Mouse (Mus musculus) ovary, postnatal 36 days (tissue): ENCODE measurements around the gene Gtf2h4.

Source experiments
- DNase-seq: peaks from one replicate; pipeline ENCODE4 v3.0.0; 2022; ENCODE audit warnings: low spot score, mixed read lengths

Gtf2h4 gene

GRCm38 (mm10) chr17:35673416-35674035 is at the start of gene Gtf2h4:
Gene Gtf2h4, minus strand, starts transcription at chr17:35673739.
- peak; percentile 70 for DNase-seq

GRCm38 (mm10) chr17:35721676-35722075 is 48.1 kb upstream of the Gtf2h4 start:
- no peak for DNase-seq

DNA sequence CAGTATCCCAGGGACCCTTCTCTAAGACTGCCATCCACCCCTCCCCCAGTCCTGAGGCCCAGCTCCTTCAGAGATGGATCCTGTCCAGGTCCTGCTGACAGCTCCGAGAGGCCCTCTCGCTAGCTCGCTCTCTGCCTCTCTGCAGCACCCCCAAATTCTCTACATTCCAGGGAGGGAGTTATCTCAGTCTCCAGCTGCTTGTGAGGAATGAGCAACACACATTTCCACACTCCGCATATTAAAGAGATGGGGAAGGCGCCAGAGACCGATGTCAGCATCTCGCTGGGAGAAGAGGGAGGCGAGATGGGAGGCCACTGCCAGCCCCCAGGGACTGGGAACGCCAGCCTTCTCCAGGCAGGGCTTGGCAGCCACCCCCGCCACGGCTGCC is 46.8 kb upstream of the Gtf2h4 start:
- peak; percentile 46 for DNase-seq

- no peak for DNase-seq
Measured at GRCm38 (mm10) chr17:35719616-35720339, 46.2 kb upstream of the Gtf2h4 start.

- no peak for DNase-seq
Measured at GRCm38 (mm10) chr17:35717080-35717479, 43.5 kb upstream of the Gtf2h4 start.

- no peak for DNase-seq
Measured at GRCm38 (mm10) chr17:35716114-35716513, 42.6 kb upstream of the Gtf2h4 start.

DNA sequence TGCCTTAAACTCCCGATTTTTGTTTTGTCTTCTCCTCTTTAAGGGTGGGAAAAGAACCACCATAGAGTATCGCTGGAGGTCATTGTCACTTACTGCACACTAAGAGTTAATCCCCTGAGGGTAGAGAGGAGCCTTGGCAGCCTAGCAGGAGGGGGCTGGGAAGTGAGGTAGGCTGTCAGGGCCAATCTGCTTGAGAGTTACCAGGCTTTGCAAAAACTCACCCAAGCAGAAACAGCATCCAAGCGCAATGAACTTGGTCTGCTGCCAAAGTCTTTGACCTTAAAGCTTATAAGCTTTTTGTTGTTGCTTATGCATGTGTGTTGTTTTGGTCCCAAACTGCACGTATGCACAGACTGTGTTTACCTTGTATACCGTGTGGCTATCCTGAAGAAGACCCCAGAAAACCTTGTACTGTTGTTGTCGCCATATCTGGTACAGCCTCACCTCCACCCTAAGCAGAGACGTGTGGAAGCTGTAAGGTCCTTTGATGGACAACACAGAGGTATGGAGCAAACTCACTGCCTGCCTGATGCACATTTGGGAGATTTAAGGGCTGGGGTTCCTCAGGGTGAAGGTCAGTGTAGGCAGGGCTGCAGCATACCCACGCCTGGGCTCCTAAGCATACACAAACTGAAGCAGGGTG is 37.3 kb upstream of the Gtf2h4 start:
- peak; percentile 43 for DNase-seq

DNA sequence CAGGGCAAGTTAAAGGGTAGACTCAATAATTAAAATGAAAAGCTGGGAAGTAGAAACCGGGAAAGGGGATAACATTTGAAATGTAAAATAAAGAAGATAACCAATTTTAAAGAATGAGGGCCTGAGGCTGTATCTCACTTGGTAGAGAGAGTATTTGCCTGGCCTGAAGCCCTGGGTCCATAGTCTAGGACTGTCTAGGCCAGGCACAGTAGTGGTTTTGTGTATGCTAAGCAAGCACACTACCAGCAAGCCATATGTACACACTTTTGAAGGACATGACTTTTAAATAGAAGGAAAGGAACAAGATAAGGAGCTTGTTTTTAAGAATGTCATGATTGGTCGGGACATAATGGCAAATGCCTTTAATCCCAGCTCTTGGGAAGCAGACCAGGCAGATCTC is 35.1 kb upstream of the Gtf2h4 start:
- no peak for DNase-seq

GRCm38 (mm10) chr17:35707929-35708328 is 34.4 kb upstream of the Gtf2h4 start:
- no peak for DNase-seq

DNA sequence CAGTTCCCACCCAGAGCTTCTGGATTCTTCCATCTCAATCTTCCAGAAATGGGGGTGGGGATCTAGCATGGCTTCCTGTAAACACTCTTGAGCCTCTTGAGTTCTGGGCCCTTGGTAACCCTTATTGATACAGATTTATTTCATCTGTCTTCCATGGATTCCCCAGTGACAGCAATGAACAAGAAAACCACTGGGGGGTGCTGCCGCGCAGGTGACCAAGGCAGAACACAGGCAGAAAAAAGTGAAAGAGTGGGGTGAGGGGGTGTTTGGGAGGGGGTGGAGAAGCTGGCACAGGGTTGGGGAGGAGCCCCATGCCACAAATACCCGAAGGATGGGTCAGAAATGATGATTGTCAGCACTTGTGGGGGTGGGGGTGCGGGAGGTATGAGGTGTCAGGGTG is 32.3 kb upstream of the Gtf2h4 start:
- peak; percentile 59 for DNase-seq

DNA sequence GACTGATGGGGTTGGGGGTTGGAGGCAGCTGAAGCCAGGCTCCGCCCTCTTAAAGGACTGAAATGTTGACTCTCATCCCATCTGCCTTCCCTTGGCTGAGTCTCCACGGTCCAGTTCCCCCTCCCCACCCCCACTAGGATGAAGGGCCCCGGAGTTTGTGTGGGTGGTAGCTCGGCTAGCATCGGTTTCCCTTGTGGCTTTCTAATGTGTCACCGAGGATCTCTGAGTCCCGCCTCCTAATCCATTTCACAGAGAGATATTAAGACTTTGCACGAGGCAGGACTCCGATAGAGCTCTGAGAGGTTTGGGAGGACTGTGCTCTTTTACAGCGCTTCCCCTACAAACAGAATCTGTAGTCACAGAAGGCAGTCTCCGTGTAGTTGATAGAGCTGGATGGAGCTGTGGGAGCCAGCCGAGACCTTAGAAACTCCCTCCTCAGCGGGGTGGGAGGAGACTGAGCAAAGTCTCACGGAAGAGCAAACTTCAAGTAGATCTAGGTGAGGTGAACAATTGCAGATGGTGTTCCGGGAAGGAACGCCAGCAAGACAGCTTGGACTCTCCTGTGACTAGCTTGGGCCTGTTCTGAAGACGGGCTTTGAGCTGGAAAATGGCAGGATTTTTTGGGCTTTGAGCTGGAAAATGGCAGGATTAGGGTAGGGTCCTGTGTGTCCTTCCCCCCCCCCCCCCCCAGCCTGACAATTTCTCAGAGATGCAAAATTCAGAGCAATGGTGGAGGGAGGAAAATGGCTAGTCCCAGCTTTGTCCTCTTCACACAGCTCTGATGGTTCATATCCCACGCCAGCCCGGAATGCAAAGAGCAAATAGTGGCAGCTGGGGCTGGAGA is 31.3 kb upstream of the Gtf2h4 start, which contains the start of gene Ddr1:
Ddr1 (minus strand) TSS at position 1 of the 844 bp plus-strand sequence.
- DNase-seq = peak; percentile 40

- peak; percentile 49 for DNase-seq
Measured at GRCm38 (mm10) chr17:35703751-35704271, 30.3 kb upstream of the Gtf2h4 start.

- no peak for DNase-seq
Measured at GRCm38 (mm10) chr17:35703065-35703464, 29.5 kb upstream of the Gtf2h4 start.

- no peak for DNase-seq
Measured at GRCm38 (mm10) chr17:35702605-35703004, 29.1 kb upstream of the Gtf2h4 start.

GRCm38 (mm10) chr17:35701978-35702461 is 28.5 kb upstream of the Gtf2h4 start:
- DNase-seq = peak; percentile 58

GRCm38 (mm10) chr17:35701203-35701977 is 27.9 kb upstream of the Gtf2h4 start:
- DNase-seq = peak; percentile 45

DNA sequence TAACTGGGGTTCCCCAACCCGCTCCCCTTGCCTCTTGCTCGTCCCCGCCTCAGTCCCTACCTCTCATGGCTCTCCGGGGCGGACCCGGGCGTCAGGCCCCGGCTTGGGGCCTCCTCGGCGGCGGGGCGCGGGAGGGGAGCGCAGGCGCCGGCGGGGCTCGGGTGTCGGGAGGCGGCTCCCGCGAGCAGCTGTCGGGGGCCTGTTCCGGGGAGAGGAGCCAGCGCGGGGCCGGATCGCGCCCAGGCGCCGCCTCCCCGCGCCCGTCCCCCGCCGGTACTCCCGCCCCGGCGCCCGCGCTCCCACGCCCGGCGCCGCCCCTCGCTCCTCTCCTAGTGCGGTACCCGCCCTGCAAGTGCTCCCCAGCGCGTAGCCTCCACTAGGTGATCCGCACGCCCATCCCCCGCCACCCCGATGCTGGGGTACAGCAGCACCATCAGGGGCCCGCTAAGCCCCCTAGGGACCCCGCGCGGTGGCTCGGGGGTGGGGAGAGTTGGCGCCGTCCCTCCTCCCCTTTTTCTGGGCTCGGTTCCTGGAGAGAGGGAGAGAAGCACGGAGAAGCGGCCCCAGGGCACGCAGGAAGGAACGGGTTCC is 26.9 kb upstream of the Gtf2h4 start:
- peak; percentile 88 for DNase-seq

DNA sequence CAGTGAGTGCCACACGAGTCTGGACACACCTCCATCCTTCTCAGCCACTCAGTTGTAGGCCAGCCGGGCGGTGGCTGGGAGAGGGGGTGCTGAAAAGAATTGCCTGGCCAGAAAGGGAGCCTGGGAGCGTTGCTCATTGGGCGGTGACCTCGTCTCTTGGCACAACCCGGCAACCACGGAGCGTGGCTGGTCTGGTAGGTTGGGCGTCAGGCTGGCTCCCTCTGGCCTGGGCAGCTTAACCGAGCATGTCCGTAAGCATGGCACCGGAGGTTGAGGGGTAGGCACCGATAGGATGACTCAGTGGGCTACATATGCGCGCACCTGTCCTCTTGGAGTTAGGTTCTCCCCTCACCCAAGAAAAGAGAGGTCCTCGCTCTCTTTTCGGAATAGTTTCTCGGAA is 26.4 kb upstream of the Gtf2h4 start:
- DNase-seq = peak; percentile 83

DNA sequence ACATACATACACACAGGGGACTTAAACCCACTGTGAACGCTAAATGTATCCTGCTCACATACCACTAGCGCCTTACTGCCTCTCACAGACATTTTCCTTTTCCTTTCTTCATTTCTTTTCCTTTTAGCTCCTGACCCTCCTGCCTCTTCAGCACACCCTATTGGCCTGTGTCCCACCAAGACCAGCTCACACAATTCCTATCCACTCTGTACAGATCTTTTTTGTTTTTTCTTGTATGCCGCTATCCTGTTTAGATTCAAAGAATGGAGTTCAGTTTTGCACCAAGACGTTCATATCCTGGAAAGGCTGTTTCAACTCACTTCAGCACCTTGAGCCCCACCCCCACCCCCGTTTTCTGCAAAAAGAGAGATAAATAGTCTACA is 25.0 kb upstream of the Gtf2h4 start:
- no peak for DNase-seq

- DNase-seq = peak; percentile 44
Measured at GRCm38 (mm10) chr17:35697759-35698500, 24.4 kb upstream of the Gtf2h4 start.
